Mouse (Mus musculus) heart, postnatal 0 days (tissue): Measurements from ENCODE around the gene Atf1.

Source experiments
- CTCF ChIP-seq: IDR thresholded peaks from 2 replicates; pipeline ENCODE4 v1.5.1; 2016; ENCODE audit warnings: antibody characterized with exemption, control low read depth, low read depth
- EP300 ChIP-seq: IDR thresholded peaks from 2 replicates; pipeline ENCODE4 v1.6.1; 2016; ENCODE audit warnings: antibody characterized with exemption, low read depth

DNA sequence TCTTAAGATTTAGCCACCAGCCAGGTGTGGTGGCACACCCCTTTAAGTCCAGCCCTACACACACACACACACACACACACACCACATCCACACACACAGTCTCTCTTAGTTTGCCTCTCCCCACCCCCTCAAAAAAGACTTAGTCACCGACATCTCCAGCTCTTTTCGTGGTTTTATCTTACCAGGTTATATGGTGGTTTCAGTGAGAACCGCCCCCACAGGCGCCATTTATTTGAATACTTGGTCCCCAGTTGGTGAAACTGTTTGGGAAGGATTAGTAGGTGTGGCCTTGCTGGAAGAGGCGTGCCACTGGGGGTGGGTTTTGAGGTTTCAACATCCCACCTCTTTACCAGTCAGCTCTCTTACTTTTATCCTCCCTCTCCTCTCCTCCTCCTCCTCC lies 70.2 kb downstream of the Atf1 start:
- TF ChIP-seq CTCF: no peak
- TF ChIP-seq EP300: no peak
